Mouse (Mus musculus): ENCODE measurements at regions not wholly inside any gene's neighbourhood (a gene's known extent, or its start where the extent isn't known, plus 50 kb on each side); places are given as distances from the start of the nearest gene placed in this dataset.

DNA sequence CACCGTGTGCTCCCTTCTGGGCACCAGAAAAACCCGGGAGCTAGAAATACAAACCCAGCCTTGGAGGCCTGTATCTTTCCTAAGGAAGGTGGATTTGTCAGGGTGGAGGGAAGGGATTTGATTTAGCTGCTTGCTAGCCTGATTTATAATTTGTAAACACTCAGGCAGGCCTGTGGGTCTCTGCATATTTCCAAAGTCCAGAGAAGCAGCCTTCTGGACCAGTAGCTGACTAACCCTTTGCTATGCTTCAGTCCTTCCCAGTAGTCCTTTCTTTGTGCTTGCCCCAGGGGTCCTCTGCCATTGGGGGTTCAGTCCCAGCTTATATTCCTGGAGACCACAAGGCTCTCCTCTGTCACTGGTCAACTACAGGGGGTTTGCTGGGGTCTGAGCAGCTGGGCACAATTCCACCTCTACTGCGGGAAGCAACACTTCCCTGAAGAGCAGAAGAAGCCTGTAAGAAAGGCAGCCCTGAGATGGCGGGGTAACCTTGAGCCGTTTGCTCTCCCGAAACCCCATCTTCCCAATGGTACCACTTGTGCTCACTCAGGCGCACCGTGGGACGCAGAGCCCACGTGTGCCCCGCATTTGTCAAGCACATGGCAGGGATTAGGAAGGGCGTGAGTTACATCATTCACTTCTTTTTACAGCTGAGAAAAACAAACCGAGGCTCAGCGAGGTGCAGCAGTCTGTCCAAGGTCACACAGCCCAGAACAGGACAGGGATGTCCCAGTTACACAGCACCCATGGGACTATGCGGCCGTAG is 85.7 kb downstream of the 1700001O22Rik start:
- no peak for DNase-seq (ENCODE audit: low read depth, low spot score)

DNA sequence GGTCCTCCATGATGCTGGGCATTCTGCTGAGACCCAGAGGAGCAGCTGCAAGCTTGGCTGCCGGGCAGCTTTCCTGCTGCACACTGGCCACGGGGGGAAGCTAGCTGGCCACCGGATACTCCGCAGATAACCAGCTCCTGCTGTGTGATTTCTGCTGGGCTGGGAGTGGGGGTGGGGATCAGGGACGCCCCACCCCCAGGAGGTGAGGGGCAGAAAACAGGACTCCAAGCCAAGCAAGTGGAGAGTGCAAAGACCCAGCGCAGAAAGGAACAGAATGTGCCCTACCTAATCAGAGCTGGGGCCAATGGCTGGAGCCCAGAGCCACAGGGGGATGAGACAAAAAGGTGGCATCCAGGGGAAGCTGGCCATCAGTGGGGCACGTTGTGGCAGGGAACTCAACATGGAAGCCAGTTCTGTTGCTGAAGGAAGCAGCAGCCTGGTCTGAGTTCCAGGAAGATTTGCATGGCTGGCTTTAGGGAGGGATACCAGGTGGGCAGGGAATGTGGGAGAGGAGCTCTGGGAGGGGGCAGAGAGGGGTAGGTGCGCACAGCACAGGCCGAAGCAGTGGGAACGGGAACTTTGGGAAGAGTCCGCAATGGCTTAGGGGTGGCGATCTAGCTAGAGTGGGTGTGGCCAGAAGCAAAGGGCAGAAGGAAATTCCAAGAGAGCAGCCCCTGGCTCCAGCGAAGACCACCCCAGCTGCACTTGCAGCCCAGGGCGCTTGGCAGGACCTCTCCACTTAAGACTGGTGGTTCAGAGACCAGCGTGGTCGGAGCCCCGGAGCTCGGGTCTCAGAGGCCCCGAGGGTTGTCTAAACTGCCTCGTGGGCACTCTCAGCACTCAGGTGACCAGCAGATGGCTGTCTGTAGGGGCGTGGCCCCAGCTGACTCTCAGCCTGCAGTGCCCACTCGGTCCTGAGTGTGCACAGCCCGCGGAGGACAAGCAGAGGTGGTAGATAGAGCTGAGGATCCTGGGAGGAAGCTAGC is 86.6 kb downstream of the 1700001O22Rik start:
- no peak for DNase-seq (ENCODE audit: low read depth, low spot score)

DNA sequence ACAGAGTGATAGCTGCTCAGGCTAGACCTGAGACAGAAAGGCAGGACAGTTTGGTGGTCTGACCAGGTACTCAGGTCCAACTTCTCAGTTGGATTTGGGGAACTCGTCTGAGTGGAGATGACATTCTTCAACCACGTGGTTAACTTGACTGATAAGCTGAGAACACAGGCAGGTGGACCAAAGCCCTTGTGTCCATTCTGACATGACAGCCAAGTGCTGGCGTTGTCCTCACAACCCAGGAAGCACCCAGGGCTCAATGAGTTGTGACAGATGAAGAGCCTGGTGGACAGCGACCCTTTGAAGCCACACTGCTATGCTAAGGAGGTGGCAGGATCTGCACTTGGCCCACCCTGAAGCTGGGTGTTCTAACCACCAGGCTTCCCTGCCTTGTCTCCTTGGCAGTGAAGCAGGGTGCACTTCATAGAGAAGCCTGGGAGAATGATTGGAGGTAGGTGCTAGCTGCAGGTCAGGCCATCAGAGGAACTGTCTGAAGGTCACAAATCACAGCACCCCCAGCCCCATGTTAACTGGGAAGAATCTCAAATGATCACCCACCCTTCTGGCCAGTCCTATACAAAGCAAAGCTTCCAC is 87.6 kb downstream of the 1700001O22Rik start:
- DNase-seq (ENCODE audit: low read depth, low spot score), result no peak

DNA sequence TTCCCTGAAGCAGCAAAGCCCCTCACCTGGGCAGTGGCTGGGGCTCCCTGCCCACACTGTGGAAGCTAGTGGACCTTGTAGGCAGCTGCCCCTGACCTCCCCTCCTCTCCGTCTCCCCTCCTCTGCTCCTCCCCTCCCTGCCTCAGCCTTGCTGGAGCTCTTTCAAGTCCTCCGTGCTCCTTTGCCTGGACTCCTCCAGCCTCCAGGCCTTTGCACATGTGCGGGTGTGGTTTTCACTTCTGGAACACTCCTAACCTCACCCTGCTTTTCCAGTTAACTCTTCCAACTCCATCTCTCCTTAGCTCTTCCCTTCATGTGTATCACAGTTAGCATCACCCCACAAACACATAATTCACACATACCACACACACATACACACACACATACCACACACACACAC is 89.9 kb downstream of the 1700001O22Rik start:
- DNase-seq (ENCODE audit: low read depth, low spot score), result no peak

DNA sequence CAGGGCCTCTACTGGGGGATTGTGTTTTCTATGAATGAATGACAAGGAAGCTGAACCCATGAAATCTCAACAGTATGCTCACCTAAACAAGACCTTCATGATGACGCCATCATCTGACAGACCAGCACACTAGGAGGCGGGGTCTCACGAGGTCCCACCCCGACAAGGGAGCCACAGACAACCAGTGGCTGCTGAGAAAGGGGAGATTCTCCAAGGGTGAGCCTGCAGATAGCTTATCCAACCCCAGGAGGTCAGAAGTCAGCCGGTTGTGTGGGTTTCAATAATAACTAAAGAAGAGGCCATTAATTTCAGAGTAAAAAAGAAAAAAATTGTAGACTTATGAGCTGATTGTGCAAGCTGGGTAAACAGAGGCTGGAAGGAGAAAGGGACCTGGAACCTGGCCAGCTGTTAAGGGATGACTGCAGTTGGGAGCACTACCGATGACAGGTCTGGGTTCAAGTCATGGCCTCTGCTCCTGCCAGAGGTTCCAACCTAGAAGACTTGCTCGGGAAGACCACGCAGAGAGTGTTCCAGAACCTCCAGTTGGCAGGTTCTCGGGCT is 90.5 kb downstream of the 1700001O22Rik start:
- peak; percentile 69 for DNase-seq (ENCODE audit: low read depth, low spot score)

DNA sequence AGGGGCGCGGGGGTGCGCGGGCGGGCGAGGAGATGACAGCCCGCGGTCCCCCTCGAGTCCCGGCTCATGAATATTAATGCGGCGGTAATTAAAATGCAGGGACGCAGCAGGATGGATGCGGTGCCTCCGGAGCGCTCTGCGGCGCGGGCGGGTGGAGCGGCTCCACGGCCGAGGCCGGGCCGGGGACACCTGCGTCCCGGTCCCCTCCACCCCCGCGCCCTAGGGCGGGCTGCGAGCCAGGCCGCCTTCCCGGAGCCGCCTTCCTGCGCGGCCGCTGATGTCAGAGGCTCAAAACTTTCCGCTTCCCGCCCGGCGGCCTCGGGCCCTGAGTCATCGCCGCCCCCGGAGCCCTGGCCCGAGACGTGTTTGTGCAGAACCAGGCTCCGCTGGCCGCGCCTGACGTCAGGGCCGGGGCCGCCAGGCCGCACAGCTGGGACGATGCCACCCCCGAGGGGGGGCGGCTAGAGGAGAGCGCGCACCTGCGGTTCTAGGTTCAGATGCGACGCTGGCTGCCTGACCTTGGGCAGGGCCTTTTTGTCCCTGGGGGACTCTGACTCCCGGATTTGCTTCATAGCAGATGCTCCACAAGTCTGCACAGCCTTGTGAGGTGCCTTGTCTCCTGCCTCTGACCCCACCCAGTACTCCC is 91.5 kb downstream of the 1700001O22Rik start:
- DNase-seq (ENCODE audit: low read depth, low spot score), result peak; percentile 59

DNA sequence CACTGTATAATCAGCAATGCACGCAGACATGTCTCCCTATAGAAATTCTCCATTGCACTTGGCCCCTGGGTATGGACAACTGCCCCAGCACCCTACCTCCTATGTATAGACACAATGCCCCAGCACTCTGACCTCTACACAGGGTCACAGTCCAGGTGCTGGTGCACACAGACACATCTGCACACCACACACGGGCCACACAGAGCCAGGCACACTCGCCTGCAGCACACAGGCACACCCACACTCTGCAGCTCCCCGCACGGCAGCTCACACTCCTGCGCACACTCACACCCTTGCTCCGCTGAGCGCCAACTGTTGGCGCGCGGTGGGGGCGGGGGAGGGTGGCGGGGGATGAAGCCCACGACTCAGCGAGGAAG is 92.0 kb downstream of the 1700001O22Rik start:
- peak; percentile 39 for DNase-seq (ENCODE audit: low read depth, low spot score)

DNA sequence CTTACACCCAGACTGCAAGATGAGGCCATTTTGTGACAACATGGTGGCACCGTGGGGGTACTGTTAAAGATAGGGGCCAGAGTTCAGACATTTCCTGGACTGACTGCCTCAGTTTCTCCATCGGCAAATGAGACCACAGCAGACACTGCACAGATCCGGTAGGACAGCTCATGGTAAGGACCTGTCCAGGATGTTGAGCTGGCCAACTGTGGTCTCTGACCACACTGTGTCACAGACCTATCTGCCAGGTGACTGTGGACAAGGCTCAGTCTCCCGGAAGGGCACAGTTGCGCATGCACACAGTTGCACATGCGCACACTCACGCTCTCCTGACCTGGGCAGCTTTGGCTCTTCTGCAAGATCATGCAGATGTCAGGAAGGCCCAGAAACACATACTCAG is 92.6 kb downstream of the 1700001O22Rik start:
- DNase-seq (ENCODE audit: low read depth, low spot score), result no peak

DNA sequence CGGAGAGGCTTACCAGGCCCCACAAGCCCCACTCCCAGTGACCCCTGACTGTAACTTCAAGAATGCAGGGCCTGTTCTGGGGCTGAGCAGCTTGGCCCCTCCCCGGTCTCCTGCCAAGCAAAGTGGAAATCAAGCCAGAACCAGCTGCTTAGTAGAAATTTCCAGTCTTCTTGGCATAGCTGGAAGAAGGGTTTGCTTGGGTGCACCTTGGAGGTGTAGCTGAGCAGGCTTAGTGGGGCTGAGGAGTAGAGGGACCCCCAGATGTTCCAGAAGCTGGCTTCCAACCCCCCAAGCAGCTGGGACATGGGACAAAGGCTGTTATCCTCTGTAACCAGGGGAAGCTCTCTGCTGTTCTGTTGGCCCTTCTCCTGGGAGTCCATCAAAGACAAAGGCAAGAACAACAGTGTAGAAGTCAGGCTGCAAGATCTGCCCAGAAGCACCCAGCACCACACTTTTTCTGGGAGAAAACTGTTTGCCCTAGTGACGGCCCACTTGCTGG is 94.0 kb downstream of the 1700001O22Rik start:
- peak; percentile 78 for DNase-seq (ENCODE audit: low read depth, low spot score)

DNA sequence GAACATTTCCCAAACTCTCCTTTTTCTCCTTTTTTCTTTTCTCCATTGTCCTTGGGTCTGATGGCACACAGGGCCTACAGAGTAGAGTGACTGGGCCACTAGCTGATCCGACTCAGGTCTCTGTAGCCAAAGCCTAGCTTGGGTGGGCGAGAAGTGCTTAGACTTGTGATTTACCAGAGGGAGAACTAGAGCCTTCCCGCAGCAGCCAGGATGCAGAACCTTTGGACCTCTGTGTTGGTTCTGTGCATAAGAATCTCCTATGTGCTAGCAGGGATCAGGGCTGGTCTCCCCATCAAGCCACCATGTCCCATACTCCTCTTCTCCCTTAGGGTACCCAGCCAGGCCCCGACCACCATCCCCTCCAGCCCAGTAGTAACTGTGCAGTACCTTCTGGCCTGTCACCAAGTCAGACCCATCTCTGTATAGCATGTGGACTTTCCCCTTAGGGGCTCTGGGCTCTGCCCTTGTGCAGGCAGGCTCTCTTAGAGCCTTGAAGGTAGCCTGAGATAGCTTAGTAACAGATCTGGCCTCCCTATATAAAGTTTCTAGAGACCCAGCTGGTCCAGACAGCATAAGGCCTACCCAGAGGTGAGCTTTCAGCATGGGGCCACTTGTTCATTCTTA is 94.6 kb downstream of the 1700001O22Rik start:
- no peak for DNase-seq (ENCODE audit: low read depth, low spot score)

DNA sequence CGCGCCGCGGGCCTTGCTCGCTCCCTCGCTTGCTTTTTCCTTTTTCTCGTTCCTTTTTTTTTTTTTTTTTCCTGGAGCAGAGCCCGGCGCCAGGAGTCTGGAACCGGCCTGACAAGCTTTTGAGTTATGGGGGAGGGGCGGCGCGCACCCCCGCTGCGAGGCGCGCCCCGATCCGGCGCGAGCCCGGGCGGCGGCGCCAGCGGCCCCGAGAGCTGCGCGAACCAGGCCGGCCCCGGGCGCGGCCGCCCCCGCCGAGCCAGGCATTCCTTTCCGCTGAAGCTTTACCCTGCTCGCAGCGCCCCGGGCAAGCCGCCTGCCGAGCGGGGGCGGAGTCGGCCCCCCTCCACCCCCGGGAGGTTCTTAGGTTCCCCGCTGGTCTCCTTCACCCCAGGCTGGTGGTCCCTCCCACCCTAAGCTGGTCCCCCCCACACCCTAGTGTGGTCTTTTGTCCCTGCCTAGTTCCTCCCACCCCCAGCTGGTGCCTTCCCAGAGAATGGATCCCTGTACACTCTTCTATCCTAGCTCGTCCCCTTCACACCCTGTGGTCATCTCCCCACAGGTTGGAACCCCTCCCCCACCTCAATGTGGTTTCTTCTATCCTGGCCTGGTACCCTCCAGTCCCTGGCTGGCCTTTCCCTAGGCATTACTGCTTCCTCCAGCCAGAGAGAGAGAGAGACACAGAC is 95.3 kb downstream of the 1700001O22Rik start:
- DNase-seq (ENCODE audit: low read depth, low spot score), result peak; percentile 90

DNA sequence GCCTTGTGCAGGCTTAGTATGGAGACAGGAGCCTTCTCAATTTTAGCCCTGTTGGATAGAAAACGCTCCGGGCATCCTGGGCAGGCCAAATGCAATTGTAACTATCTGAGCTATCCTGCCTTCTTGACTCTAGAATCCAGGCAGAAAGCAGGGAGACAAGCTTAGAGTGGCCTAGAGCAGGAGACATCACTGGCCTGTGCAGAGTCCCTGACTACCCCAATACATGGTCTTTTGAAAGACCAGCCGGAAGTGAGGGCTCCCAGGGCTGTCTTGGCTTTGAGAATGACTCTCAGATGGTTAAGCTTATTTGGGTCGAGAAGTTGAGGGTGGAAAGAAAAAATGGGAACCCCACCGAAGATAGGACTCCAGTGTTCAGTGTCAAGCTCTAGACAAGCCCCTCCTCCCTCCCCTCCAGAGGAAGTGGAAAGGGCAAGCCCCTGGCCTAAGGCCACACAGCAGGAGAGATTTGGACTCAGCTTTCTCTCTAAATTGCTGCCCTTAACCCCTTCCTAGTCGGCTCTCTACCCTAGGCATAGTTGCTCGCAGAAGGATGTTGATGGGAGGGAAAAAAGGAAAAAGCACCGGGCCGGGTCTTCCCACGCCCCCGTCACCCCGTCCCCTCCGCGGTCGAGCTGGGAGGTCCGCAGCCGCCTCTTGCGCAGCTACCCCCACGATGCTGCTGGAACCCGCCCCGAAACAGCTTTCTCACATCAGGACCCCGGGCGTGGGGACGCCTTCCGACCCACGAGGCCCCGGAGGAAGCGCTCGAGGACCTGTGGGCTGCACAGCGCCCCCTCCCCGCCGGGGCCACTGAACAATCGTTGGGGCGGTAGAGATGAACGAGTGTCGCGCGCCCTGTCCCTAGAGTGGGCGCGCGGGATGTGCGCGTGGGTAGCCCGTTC is 96.1 kb downstream of the 1700001O22Rik start:
- peak; percentile 92 for DNase-seq (ENCODE audit: low read depth, low spot score)

DNA sequence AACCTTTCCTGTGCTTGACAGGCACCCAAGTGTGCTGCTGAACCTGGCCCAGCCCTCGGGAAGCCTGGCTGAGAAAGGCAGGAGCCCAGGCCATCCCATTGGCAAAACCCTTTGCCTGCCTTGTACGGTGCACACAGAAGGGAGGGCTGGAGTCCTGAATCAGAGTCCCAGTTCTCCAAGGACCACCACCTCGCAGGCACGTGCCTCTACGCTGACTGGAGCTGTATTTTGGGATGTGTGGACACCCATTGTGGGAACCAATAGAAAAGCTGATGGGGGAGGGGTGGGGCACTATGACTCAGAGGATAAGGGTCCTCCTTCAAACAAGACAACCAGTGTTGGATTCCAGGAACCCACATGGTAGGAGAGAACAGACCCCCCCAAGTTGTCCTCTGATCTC is 97.4 kb downstream of the 1700001O22Rik start:
- DNase-seq (ENCODE audit: low read depth, low spot score), result no peak

DNA sequence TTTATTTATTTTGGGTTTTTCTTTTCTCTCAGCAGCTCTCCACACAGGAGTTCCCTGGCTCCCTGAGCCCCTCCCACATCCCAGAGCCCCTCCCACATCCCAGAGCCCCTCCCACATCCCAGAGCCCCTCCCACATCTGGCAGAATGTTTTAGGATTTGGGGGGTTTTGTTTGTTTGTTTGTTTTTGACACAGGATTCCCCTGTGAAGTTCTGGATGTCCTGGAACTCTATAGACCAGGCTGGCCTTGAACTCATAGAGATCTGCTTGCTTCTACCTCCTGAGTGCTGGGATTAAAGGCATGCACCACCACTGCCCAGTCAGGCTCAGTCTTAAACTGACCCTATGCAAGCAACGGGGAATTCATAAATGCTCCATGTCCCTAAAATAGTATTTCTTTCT is 100.2 kb downstream of the 1700001O22Rik start:
- DNase-seq (ENCODE audit: low read depth, low spot score), result no peak

DNA sequence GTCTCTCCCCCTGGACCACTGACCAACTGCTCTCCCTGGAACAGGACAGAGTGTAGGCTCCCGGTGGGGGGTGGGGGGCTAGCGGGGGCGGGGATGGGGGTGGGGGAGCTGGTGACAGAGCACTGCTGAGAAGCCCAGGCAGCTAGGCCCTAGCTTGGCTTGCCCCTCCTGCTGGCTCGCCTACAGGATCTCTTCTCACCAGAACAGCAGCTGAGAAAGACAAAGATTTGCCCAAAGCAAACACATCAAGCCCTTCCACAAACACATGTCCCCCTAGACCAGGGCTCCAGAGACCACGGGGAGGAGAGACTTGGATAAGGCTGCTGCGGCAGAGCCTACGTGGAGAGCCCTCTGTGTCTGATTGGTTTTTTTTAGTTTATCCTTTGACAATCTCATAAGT is 100.8 kb downstream of the 1700001O22Rik start:
- DNase-seq (ENCODE audit: low read depth, low spot score), result no peak

DNA sequence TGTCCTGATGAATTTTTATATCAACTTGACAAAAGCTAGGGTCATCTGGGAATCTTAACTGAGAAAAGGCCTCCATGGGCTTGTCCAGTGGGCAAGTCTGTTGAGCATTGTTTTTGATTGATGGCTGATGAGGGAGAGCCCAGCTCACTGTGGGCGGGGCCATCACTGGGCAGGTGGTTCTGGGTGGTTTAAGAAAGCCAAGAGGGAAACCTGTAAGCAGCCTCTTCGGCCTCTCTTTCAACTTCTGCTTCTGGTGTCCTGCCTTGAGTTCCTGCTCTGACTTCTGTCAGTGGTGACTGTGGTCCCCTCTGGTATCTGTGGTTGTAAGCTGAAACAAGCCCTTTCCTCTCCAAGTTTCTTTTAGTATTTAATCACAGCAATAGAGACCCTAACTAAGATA is 102.6 kb downstream of the 1700001O22Rik start:
- DNase-seq (ENCODE audit: low read depth, low spot score), result no peak

DNA sequence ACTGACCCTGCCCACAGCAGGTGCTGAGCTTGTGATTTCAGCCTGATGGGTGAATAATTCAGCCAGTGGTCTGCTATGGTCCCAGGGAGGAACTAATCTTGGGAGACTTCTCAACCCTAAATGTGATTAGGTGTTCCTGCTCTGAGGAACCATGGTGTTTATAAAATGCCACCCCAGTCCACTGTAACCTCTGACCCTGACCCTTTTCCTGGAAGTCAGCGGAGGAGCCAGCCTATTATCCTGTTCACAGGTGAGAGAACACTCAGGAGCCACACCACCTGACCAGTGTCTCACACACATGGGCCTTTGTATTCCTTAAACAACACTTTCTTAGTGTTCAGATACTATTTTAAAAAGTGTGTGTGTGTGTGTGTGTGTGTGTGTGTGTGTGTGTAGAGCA is 103.0 kb downstream of the 1700001O22Rik start:
- no peak for DNase-seq (ENCODE audit: low read depth, low spot score)

DNA sequence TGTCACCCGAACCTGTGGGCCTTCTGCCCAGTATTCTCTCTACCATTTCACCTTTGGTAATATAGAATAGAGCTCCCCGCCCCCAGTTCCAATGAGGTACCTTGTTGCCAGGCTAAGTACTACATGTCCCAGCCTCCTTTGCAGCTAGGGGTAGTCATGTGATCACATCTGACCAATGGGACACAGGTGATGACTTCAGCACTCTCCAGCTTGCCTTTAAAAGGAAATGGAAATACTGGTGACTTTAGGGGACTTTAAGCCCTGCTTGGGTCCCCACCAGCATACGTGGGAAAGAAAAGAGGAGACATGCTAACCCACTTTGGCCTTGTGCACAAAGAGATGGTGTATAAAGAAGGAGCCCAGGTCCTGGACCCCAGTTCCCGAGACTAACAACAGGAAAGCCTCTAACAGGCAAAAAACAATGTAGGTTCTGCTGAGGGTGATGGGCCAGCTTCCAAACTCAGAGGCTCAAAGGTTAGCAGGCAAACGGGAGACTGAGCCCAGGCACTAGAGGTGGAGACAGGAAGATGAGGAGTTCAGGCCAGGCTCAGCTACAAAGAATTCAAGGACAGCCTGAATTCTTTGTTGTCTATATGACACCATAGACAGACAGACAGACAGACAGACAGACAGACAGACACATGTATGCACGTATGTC is 103.5 kb downstream of the 1700001O22Rik start:
- peak; percentile 85 for DNase-seq (ENCODE audit: low read depth, low spot score)

All from R1 (cell line).